Mouse (Mus musculus) adrenal gland, adult 2 months (tissue): Measurements from ENCODE around the gene Sec62. TPM values are rescaled to one million over a fixed set of nuclear protein-coding genes. Genes with fewer than 3 reads are reported as not detected.
A peak's percentile ranks its signal among the peaks of the same experiment; 100 is the strongest.
"Not testable (repeated sequence)": the region's sequence is repeated elsewhere in the genome, so short reads cannot be mapped to it uniquely, and the experiment has no call there.

Source experiments
- DNase-seq: peaks from one replicate; pipeline ENCODE4 v3.0.0; 2021
- polyA plus RNA-seq: library from polyadenylated mRNA; depleted of rRNA; stranded (reverse); fragments of >200 nt; gene quantifications from 2 replicates; pipeline ENCODE4 v1.2.3, GENCODE M21; 2012; rRNA removed
- total RNA-seq, 2 experiments: library from RNA; stranded (reverse); gene quantifications; 2 replicates each; pipeline ENCODE4 v1.2.3; 2021

The Sec62 gene
- total and polyA plus RNA-seq, 3 experiments = 11.3 to 109 (median 87.2) TPM

GRCm38 (mm10) chr3:30831848-30832606 lies 39.4 kb downstream of the Sec62 start:
- peak; percentile 42 for DNase-seq

- DNase-seq = no peak
Observed at GRCm38 (mm10) chr3:30833254-30833653, 40.6 kb downstream of the Sec62 start.

- DNase-seq = no peak
Observed at GRCm38 (mm10) chr3:30845755-30846154, 53.1 kb downstream of the Sec62 start.

DNA sequence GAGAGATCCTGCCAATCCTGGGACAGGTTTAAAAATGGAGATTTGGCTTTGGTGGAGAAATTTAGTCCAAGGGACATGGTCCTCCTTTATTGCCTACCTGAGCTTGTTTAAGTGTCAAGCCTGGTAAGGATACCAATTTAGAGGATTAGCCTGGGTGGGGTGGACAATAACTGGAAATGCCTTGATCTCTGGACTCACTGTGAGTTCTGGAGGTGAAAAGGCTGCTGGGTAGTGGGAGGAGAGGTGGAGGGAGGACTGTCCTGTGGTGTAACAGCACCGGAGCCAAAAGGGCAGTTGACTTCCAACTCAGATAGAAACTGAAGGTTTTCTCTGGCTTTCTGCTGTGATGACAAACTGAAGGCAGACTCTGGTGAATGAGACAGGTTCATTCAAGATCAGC lies 54.7 kb downstream of the Sec62 start:
- DNase-seq = no peak

DNA sequence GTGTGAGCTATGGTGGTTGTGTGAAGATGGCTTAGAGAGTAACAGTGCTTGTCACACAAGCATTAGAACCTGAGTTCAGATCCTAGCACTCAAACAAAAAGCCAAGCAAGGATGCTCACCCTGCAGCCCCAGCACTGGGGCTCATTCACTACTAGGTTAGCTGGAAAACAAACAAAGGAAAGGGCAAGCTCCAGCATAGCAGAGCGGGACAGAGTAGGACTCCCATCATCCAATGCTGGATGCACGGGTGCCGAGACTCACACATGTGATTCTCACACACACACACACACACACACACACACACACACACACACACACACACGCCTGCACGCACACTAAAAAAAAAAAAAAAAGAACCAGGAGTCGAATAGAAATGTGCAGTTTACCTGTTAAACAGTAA lies 58.7 kb downstream of the Sec62 start:
- no peak for DNase-seq

DNA sequence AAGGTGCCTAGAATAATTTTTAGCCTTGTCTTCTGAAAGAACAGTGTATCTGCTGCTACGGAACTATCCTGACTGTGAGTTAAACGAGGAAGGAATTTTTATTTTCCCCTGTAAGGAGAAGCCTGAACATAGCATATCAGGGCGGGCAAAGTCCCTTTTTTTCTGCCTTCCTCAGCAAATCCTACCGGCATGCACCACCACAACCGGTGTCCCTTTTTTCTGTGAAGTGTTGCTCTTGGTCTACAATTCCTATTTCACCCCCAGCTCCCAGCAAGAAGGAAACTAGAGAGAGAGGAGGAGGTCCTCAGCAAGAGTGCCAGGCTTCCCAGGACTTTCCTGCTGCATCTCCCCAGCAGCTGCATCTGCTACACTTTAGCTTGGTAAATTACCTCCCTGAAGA lies 60.9 kb downstream of the Sec62 start:
- no peak for DNase-seq

DNA sequence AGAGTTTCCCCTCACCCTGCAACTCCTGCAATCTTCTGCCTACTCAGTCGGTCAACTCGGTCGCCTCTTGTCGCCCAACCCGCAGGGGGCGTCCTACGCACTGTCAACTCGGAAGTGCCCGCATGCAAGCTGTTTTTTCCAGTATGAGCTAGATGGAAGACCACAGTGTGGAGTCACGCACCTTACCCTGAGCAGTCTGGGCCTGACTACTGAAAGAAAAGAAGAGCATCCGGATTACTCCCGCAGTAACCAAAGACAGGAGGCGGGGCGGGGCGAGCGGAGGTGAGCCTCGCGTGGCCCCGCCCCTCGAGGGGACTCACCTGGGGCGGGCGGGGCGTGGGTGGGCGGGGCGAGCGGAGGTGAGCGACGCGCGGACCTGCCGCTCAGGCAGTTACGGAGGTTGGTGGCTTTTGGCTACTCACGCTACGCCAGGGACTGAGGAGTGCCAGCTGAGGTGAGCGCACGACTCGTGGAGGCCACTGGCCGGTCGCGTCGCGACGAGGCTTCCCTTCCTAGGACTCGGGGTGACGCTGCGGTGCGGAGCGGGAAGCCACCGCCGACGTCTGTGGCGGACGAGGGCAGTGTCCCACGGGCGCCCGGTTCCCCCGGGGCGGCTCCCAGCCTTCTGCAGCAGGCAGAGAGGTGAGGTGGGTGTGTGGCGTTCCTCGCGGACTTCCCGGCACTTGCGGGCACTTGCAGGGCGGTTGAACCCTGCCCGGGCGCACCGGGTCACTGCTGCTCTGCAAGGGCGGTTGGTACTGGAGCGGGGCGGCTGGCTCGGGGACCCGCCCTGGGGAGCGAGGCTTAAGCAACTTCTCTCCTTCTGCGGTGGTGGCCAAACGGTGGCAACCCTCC lies 63.2 kb downstream of the Sec62 start, which contains the start of gene Gpr160:
Gpr160 (plus strand) TSS at position 347 of the 855 bp plus-strand sequence.
- peak; percentile 72 for DNase-seq

GRCm38 (mm10) chr3:30859599-30859998 lies 66.9 kb downstream of the Sec62 start:
- not testable (repeated sequence) for DNase-seq

GRCm38 (mm10) chr3:30860705-30861104 lies 68.0 kb downstream of the Sec62 start:
- no peak for DNase-seq

DNA sequence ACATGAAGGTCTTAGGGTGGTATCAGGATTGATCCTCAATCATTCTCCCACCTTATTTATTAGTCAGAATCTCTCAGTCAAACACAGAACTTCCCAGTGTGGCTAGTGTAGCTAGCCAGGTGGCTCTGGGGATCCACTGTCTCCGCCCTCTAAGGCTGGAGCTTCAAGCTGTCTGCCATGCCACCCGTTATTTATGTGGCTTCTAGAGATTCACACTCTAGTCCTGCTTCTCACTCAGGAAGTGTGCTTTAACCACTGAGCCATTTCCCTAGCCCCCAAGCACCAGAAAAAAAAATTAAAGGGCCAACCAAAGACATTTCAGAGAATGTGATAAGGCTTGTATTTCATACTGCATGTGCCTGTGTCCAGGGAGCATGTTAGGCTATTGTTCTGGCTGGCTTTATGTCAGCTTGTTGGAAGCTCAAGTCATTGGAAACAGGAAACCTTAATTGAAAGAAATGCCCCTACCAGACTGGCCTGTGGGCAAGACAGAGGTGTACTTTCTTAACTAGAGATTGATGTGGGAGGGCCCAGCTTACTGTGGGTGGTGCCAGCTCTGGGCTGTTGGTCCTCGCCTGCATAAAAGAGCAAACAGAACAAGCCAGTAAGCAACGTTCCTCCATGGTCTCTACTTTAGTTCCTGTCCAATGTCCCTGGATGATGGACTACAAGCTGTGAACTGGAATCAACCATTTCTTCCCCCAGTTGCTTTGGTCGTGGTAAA lies 71.2 kb downstream of the Sec62 start:
- no peak for DNase-seq

DNA sequence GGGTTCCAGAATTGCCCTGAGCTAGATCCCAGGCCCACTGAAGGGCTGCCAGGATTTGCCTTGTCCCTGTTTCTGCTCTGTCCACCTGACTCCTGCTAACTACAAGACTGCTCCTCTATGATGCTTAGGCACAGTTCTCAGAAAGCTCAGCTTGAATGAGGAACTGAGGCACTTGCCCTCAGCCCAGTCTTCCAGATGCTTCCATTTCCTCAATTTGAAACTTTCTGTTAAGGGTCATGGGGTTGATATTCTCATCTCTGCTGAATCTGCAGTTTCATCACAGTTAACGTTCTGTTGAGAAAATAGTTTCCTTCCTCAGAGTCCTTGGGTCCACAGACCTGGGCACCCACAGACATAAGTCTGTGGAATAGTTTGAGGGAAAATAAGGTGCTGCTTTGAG lies 72.0 kb downstream of the Sec62 start:
- DNase-seq = no peak

DNA sequence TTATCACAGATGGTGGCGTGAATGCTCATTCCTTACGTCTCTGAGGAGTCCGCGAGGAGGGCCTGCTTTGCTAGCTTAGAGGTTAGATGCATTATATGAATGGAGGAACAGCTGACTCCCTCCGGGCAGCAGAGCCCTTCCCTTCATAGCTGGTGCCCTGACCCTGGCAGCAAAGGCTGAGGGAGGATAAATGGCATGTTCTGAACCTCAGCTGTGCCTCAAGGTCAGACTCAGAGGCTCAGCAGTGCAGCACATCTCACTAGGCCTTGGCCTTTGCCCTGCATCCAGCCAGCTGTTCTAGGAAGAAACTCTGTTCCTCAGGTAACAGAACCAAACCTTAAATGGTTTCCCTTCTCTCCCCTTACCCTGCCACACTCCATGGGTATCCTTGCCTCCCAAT lies 75.5 kb downstream of the Sec62 start:
- peak; percentile 48 for DNase-seq

DNA sequence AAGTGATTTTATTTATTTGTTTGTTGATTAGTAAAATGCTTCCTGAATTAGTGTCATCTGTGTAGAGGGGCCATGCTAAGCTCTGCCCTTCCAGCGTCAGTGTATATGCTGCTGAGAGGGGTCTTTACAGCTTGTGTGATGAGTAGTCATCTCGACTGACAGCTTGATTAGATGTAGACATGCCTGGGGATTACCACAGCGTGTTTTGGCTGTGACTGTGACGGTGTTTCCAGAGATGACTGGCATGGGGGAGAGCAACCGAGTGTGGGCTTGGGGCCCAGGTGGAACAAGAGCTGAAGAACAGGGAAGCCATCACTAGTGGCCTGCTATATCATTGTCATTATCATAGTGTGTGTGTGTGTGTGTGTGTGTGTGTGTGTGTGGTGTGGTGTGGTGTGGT lies 76.0 kb downstream of the Sec62 start:
- no peak for DNase-seq

- DNase-seq = no peak
Observed at GRCm38 (mm10) chr3:30869995-30870394, 77.3 kb downstream of the Sec62 start.

Other genes with a start within 250 kb of the Sec62 start
- 10 to 100 TPM in 1 of 2 experiments, 1 to 10 TPM in 1; 4.4 to 10.7 TPM for gene Mecom, start 244.9 kb upstream of the Sec62 start, total RNA-seq
- 0.52 and 0.55 TPM in 2 replicates for gene Mecom, start 244.9 kb upstream of the Sec62 start, polyA plus RNA-seq
- not detected for gene Actrt3, start 192.9 kb upstream of the Sec62 start, total RNA-seq
- not detected in 2 replicates for gene Actrt3, start 192.9 kb upstream of the Sec62 start, polyA plus RNA-seq
- 10 to 100 TPM; 21.7 to 22.9 TPM for gene Mynn, start 190.8 kb upstream of the Sec62 start, total RNA-seq
- 2.3 and 4.6 TPM in 2 replicates for gene Mynn, start 190.8 kb upstream of the Sec62 start, polyA plus RNA-seq
- not detected for gene Lrriq4, start 148.4 kb upstream of the Sec62 start, total RNA-seq
- gene Lrriq4, start 148.4 kb upstream of the Sec62 start, polyA plus RNA-seq = not detected in 2 replicates
- gene Lrrc34, start 145.0 kb upstream of the Sec62 start, total RNA-seq = not detected
- not detected in 2 replicates for gene Lrrc34, start 145.0 kb upstream of the Sec62 start, polyA plus RNA-seq
- gene Lrrc31, start 93.0 kb upstream of the Sec62 start, total RNA-seq = not detected
- gene Lrrc31, start 93.0 kb upstream of the Sec62 start, polyA plus RNA-seq = not detected in 2 replicates
- not detected for gene Samd7, start 46.6 kb upstream of the Sec62 start, total RNA-seq
- 0.06 TPM in 1 of 2 replicates, not detected in the other for gene Samd7, start 46.6 kb upstream of the Sec62 start, polyA plus RNA-seq
- gene Gpr160, start 63.1 kb downstream of the Sec62 start, total RNA-seq = 1 to 10 TPM; 1.0 to 1.3 TPM
- gene Gpr160, start 63.1 kb downstream of the Sec62 start, polyA plus RNA-seq = 2.1 and 2.4 TPM in 2 replicates
- 10 to 100 TPM; 26.8 to 41.5 TPM for gene Phc3, start 176.5 kb downstream of the Sec62 start, total RNA-seq
- gene Phc3, start 176.5 kb downstream of the Sec62 start, polyA plus RNA-seq = 24.8 and 32.1 TPM in 2 replicates
- 10 to 100 TPM; 47.5 to 47.8 TPM for gene Prkci, start 202.9 kb downstream of the Sec62 start, total RNA-seq
- 8.4 and 8.5 TPM in 2 replicates for gene Prkci, start 202.9 kb downstream of the Sec62 start, polyA plus RNA-seq